Mouse (Mus musculus) monocyte, adult 5-6 weeks (primary cell): Measurements from ENCODE around the gene Hadh. TPM values are rescaled to one million over a fixed set of nuclear protein-coding genes. Genes with fewer than 3 reads are reported as not detected.

Experiments
- ATAC-seq: fragments of 153-309, 156-312 bp; replicated peaks from 2 replicates; pipeline ENCODE4 v1.8.0; 2017; ENCODE audit warnings: mild to moderate bottlenecking; ENCODE audit not compliant: low TSS enrichment, insufficient number of reproducible peaks, severe bottlenecking, poor library complexity, low FRiP score
- total RNA-seq: library from RNA; stranded (forward); fragments of 200-1000, 200-491, 200-594 nt; gene quantifications from 3 replicates; pipeline ENCODE4 v1.2.3, GENCODE M21; 2017

The Hadh gene
- total RNA-seq, 1 experiment from 2014 or later, result 12.7 TPM

GRCm38 (mm10) chr3:131274151-131274550 lies 2.2 kb upstream of the Hadh start:
- ATAC-seq, result no peak

DNA sequence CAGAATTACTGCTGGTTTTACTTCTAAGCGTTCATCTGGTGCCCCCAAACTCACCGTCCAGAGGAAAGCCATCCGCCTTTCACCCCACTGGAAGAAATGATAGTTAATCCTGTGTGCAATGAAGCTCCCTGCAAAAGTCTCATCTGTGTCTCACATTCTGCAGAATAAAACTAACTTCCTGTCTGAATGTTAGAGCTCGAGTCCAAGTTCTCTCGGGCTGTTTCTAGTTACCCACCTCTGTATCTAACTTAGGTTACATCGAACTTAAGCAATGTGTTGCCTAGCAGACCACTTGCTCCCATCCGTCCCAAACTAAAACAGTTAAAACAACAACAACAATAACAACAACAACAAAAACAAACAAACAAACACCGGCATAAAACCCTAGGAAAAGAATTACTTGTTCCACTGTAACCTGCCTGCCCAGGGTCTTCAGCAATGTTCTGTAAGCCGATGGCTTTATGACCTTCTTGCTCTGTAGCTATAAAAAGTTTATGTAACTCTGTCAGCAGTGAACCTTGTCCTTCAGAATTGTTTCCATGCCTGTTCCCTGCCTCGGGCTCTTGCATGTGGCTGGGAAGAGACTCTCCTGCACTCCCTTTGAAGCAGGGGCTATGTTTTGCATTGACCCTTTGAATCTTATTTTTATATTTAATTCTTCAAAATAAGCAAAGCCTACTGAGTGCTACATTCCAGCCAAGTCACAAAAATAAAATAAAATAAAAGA lies 636 bp upstream of the Hadh start:
- ATAC-seq, result no peak

DNA sequence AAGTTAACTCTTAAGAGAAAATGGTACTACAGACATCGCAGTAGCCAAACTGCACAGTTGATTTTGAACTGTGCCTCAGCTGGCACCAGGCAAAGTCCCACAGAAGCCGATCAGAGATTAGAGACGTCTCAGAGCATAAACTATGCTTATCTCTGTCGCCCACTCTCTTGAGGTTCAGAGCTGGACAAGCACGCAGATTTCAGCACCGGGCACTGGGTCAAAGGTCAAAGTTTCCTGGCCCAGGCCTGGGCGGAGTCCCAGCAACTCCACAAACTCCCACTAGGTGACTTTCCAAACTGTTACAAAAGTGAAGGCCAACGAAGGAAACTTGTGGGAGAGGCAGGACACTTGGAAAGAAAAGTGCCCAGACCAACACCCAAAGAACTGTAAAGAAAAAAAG lies 744 bp downstream of the Hadh start:
- ATAC-seq, result no peak

DNA sequence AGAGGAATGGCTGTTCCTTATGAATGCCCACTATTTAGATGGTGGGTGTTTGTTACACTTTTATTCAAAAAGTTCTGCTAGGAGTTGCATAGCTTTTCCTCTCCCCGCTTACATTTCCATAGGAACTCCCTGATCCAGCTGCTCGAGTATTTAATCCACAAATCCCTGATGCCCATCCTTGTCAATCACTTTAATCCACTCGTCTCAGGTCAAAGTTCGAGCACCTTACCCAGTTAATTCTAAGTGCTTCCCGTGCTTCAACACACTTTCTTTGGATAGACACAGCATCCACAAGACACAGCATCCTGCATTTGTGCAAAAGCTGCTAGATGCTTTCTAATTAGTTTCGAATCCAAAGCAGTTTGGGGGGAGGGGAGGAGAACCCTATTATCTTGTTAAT lies 1.5 kb downstream of the Hadh start:
- no peak for ATAC-seq

GRCm38 (mm10) chr3:131266366-131267050 lies 5.4 kb downstream of the Hadh start:
- ATAC-seq, result no peak

DNA sequence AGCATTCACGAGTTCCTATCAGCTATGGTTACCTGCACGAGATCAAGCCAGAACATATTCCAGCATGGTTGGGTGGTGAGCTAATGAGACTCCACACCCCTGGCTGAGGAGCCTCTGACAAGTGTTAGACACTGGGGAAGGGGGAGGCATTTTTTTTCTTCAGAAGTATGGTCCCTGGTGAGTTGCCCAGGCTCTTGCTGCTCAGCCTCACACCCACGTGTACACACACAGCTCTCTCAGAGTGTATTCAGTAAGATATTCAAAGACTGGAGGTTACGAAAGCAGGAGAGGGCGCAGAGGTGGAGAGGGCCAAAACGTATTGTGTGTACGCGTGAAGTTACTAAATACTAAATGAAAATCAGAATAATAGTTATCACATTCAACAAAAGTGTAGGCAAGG lies 6.4 kb downstream of the Hadh start:
- ATAC-seq, result no peak

GRCm38 (mm10) chr3:131263766-131264486 lies 8.0 kb downstream of the Hadh start:
- ATAC-seq, result no peak

DNA sequence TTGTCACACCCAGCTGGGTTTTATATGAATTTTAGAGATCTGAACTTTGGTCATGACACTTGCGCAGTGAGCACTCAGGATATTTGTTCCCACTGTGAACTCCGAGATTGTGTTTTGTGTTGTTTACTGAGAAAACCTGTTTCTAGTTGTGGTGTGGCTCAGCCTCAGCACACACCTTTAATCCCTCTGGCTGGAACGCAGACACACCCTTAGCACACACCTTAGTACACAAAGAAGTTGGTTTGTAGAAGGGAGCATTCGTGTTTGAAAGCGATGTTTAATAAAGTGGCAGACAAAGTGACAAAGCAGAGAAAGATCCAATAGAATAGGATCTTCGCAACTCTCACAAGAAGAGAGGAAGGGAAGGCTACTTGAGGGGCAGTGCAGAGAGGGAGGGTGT lies 11.5 kb downstream of the Hadh start:
- no peak for ATAC-seq

GRCm38 (mm10) chr3:131259392-131259965 lies 12.4 kb downstream of the Hadh start:
- no peak for ATAC-seq

DNA sequence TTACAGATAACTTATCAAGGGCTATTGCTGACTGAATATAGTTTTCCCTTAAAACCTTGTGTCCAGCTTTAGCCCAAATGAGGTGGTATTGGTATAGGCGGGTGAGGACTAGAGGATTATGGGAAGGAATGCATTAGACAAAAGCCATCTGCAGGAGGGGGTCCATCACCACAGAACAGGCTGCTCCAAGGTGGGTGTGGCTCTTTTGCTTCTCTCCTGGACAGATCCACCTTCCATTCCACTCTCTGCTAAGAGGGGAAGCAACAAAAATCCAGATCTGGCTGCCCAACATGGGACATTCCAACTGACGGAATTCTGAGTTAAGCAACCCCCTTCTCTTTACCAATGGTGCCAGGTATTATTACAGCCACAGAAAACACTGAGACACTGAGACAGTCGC lies 13.0 kb downstream of the Hadh start:
- ATAC-seq, result no peak

DNA sequence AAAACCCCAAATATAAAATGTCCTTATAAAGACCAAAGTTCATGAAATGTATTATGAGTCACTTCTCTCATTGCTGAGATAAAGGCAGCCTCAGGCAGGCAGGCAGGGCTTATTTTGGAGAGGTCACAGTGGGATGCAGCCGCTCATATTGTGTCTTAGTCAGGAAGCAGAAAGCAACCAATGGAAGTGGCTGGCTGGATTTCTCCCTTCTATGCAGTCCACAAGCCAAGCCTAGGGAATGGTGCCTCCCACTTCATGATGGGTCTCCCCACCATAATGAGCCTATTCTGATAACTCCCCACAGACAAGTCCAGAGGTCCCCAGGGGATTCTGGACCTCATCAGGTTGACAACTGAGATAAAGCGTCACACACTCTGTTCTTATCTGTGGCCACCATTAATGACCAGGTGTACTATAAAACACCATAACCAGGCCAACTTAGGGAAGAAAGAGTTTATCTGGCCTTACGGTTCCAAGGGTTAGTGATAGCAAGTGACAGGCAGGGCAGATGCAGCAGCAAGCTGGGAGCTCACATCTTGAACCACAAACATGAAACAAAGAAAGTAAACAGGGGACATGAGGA lies 16.4 kb downstream of the Hadh start:
- ATAC-seq, result no peak

GRCm38 (mm10) chr3:131254991-131255390 lies 16.9 kb downstream of the Hadh start:
- ATAC-seq, result no peak

DNA sequence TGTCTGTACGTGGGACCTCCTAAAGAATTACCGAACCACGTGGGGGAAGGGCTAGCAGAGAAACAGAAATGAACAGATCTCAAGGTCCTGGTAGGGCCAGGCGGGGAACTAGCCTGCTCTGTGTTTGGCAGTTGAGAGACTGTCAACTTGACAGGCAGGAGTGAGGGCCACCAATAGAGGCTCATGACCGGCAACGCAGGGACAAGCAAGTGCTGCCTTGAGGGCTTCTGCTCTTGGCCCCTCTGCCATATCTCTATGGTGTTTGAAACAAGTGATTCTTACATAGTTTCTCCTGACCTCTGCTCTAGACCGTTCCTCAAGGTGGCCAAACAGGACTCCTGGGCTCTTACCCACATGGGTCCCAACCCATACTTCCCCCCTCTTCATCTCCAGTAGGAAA lies 20.3 kb downstream of the Hadh start:
- ATAC-seq, result no peak

GRCm38 (mm10) chr3:131250978-131251377 lies 20.9 kb downstream of the Hadh start:
- ATAC-seq, result no peak

DNA sequence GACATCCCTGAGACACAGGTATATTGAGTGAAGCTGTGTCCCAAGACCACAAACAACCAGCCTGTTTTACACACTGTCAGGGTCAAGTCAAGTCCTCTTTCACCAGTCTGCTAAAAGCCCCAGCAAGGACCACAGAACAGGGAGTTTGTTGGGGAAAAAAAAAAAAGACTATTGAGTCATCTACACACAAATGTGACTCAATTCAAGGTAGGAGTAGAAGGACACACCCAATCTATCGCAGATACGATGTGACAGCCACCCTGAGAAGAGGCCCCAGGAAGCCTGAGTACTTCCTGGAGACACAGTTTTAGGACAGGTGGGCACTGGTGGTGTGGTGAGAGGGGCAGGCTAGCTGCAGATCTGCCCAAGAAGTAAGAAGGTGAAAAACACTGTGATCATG lies 21.6 kb downstream of the Hadh start:
- ATAC-seq, result no peak

DNA sequence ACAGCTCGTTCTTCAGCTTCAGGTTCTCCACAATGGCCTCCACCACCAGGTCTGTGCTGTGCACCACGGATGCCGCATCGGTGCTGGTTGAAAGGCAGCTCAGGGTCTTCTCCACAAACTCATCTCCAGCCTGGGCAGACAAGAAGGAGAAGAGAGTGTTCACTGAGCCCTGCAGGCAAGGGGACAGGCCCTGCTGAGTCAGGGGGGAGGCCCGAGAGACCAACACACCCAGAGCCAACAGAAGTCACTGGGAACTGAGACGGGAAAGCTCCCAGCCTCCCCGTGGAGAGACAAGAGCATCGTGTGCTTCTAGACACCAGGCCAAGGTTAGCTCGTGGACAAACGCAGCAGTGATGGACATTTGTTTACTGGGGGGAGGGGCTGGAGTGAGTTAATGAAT lies 23.5 kb downstream of the Hadh start:
- ATAC-seq, result no peak

DNA sequence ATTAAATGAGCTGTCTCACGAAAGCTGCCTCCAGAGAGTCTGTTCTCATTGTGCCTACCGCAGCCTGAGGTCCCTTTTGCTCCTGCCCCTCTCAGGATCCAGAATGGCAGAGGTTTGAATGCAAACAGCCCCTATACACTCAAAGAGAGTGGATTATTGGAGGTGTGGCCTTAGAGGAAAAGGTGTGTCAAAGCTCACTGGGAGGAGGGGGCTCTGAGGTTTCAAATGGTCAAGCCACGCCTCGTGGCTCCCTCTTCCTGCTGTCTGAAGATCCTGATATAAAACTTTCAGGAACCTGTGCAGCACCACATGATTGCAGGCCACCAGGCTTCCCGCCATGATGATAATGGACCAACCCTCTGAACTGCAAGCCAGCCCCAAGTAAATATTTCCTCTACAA lies 24.1 kb downstream of the Hadh start:
- no peak for ATAC-seq

- no peak for ATAC-seq
Observed at GRCm38 (mm10) chr3:131247447-131247846, 24.5 kb downstream of the Hadh start.

DNA sequence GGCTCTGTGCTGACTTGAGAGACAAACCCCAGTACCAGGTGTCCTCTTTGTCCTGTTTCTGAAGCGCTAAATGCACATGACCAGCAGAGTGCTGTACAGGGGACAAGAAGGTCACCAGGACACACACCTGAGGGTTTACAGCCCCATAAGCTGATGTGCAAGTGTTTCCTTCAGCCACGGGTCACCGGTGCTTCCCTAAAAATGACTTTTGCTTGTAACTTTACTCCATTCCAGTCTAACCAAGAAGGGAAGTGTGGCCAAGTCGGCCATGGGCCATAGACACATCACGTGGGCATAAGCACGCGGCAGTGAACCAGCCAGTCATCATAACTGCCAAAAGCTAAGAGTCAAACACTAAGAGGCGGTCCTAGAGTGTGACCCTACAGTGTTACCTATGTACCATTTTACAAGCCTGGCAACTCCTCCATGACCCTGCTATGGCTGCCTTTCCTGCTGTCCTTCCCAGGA lies 25.3 kb downstream of the Hadh start:
- no peak for ATAC-seq
